Mouse (Mus musculus): Measurements from ENCODE around the gene Gm37419. TPM values are rescaled to one million over a fixed set of nuclear protein-coding genes. Genes with fewer than 3 reads are reported as not detected.

The Gm37419 gene
- polyA plus RNA-seq, 1 experiment from 2014 or later = not detected

GRCm38 (mm10) chr16:23967301-23967700, 21.0 kb upstream of the Gm37419 start:
- Histone ChIP-seq H3K27ac (no peak overlapping the region), H3K9ac (no peak overlapping the region), H3K4me1 (no peaks in the 10 kb centered on the region; the same call in 1 of the 2 replicates), H3K36me3 (peaks cover 4% of the 10 kb centered on the region; the same call in 1 of the 2 replicates), H3K4me2 (no peak overlapping the region), H3K27me3 (replicated peaks) (no peaks in the 10 kb centered on the region), H3K9me3 (replicated peaks) (no peaks in the 10 kb centered on the region), H3K4me3 (no peak overlapping the region)
- 65% methylated on average over 7 of the region's 7 CpGs for WGBS (ENCODE audit: insufficient replicate concordance)
- no peak for ATAC-seq

DNA sequence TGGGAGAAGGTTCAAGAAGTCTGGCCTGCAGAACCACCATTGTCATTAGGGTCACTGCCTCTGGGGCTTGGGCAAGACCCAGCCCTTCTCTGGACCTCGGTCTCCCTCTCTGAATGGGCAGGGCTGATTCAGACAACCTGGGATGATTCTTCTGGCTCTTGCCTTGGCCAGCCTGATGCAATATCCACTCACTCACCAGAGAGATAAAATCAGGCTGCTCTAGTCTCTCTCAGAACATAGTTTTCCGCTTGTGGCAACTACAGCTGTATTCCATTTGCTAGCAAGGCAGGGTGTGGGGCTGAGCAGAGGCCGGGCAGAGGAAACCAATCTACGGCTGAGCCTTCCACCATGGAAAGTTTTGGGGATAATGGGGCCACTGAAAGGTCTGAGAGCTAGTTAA, 19.4 kb upstream of the Gm37419 start:
- Histone ChIP-seq H3K27ac (no peak overlapping the region), H3K4me3 (no peak overlapping the region), H3K4me2 (no peak overlapping the region), H3K9me3 (replicated peaks) (no peaks in the 10 kb centered on the region), H3K4me1 (no peaks in the 10 kb centered on the region; the same call in 1 of the 2 replicates), H3K27me3 (replicated peaks) (no peaks in the 10 kb centered on the region), H3K36me3 (peaks cover 4% of the 10 kb centered on the region; the same call in 1 of the 2 replicates), H3K9ac (no peak overlapping the region)
- 65% methylated on average over 4 of the region's 4 CpGs for WGBS (ENCODE audit: insufficient replicate concordance)
- no peak for ATAC-seq

- Histone ChIP-seq H3K27ac (no peak overlapping the region), H3K4me2 (no peak overlapping the region), H3K4me3 (no peak overlapping the region), H3K9ac (no peak overlapping the region), H3K36me3 (peaks cover 4% of the 10 kb centered on the region; the same call in 1 of the 2 replicates), H3K9me3 (replicated peaks) (no peaks in the 10 kb centered on the region), H3K27me3 (replicated peaks) (no peaks in the 10 kb centered on the region), H3K4me1 (no peaks in the 10 kb centered on the region; the same call in 1 of the 2 replicates)
- 69% methylated on average over 14 of the region's 14 CpGs for WGBS (ENCODE audit: insufficient replicate concordance)
- ATAC-seq = no peak
Measured at GRCm38 (mm10) chr16:23969919-23970318, 18.4 kb upstream of the Gm37419 start.

- no peak overlapping the region for H3K9ac ChIP-seq
- H3K4me2 ChIP-seq = 0 out of 2 replicates have a peak overlapping the region, but pooled peaks have one; percentile 4
- H3K27me3 ChIP-seq (replicated peaks) = no peaks in the 10 kb centered on the region
- no peak overlapping the region for H3K27ac ChIP-seq
- H3K36me3 ChIP-seq = peaks cover 4% of the 10 kb centered on the region; the same call in 1 of the 2 replicates
- H3K4me3 ChIP-seq = no peak overlapping the region
- ATAC-seq = peak; percentile 42
- 72% methylated on average over 20 of the region's 20 CpGs for WGBS (ENCODE audit: insufficient replicate concordance)
- no peaks in the 10 kb centered on the region; the same call in 1 of the 2 replicates for H3K4me1 ChIP-seq
- H3K9me3 ChIP-seq (replicated peaks) = no peaks in the 10 kb centered on the region
Measured at GRCm38 (mm10) chr16:23972126-23972740, 16.0 kb upstream of the Gm37419 start.

DNA sequence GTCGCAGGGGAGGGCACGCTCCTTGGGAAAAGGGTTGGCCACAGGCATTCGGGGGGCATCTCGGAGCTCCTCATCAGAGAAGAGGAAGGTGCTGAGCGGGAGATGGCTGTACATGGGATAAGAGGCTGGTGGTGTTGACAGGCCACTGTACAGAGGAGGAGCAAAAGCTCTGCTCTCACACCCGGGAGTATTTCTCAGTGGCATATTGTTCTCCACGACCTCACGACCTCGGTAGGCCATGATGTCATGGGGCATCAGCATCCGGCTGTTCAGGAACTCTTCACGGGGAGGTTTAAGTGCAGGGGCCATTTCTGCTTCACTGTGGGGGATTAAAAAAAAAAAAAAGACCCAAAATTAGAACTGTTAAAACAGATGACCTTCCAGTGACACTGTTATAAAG, 15.4 kb upstream of the Gm37419 start:
- Histone ChIP-seq H3K4me2 (no peak overlapping the region), H3K27me3 (replicated peaks) (no peaks in the 10 kb centered on the region), H3K36me3 (peaks cover 2% of the 10 kb centered on the region; the same call in 1 of the 2 replicates), H3K4me3 (no peak overlapping the region), H3K4me1 (no peaks in the 10 kb centered on the region; the same call in 1 of the 2 replicates), H3K9ac (no peak overlapping the region), H3K27ac (no peak overlapping the region), H3K9me3 (replicated peaks) (no peaks in the 10 kb centered on the region)
- WGBS (ENCODE audit: insufficient replicate concordance) = 73% methylated on average over 11 of the region's 11 CpGs
- no peak for ATAC-seq

DNA sequence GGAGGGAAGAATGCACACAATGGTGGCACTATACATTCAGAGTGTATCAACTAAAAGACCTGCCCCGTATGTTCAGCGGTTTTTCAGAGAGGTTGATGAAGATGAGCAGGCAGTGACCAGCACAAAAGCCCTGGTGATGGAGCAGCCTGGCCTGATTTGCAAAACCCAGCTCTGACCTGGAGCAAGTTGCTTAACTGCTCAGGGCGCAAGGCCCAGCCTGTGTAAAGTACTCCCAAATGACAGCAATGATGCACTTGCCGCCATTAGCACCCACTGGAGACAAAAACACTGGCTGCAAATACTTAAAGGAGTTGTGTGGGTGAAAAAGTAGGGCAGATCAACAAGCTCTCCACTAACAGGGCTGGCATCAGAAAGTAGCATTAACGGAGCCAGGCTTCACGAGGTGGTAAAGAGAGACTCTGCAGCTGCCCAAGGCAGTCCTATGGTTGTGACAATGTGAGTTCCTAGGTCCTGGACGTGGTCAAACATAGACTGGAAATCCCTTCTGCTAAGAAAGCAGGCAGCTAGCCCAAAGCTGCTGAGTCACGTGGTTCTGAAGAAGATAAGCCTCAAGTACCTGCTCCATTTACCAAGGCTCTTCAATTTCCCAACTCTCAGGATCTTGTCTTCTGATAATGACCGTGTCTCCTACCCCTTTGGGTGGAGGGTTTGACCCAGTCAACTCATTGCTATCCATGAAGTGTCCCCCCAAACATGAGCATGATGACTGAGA, 14.5 kb upstream of the Gm37419 start:
- H3K27ac ChIP-seq = no peak overlapping the region
- H3K27me3 ChIP-seq (replicated peaks) = no peaks in the 10 kb centered on the region
- ATAC-seq = no peak
- no peak overlapping the region for H3K4me3 ChIP-seq
- H3K36me3 ChIP-seq = no peaks in the 10 kb centered on the region
- H3K9ac ChIP-seq = no peak overlapping the region
- WGBS (ENCODE audit: insufficient replicate concordance) = 67% methylated on average over 9 of the region's 9 CpGs
- no peak overlapping the region for H3K4me2 ChIP-seq
- no peaks in the 10 kb centered on the region; the same call in 1 of the 2 replicates for H3K4me1 ChIP-seq
- no peaks in the 10 kb centered on the region for H3K9me3 ChIP-seq (replicated peaks)

GRCm38 (mm10) chr16:23976196-23976595, 12.1 kb upstream of the Gm37419 start:
- H3K4me2 ChIP-seq = no peak overlapping the region
- no peaks in the 10 kb centered on the region for H3K9me3 ChIP-seq (replicated peaks)
- no peaks in the 10 kb centered on the region for H3K36me3 ChIP-seq
- H3K27me3 ChIP-seq (replicated peaks) = peaks cover 23% of the 10 kb centered on the region
- H3K9ac ChIP-seq = no peak overlapping the region
- 70% methylated on average over 2 of the region's 2 CpGs for WGBS (ENCODE audit: insufficient replicate concordance)
- no peak for ATAC-seq
- H3K4me3 ChIP-seq = no peak overlapping the region
- H3K4me1 ChIP-seq = peaks cover 7% of the 10 kb centered on the region; the same call in 1 of the 2 replicates
- H3K27ac ChIP-seq = no peak overlapping the region

GRCm38 (mm10) chr16:23977732-23978131, 10.6 kb upstream of the Gm37419 start:
- Histone ChIP-seq H3K27me3 (replicated peaks) (peaks cover 39% of the 10 kb centered on the region), H3K4me1 (peaks cover 11% of the 10 kb centered on the region), H3K36me3 (no peaks in the 10 kb centered on the region), H3K4me3 (no peak overlapping the region), H3K9me3 (replicated peaks) (no peaks in the 10 kb centered on the region), H3K27ac (no peak overlapping the region), H3K9ac (no peak overlapping the region), H3K4me2 (no peak overlapping the region)
- no peak for ATAC-seq
- WGBS (ENCODE audit: insufficient replicate concordance) = 55% methylated on average over 3 of the region's 3 CpGs

- Histone ChIP-seq H3K9ac (no peak overlapping the region), H3K36me3 (no peaks in the 10 kb centered on the region), H3K4me1 (peaks cover 19% of the 10 kb centered on the region), H3K4me3 (no peak overlapping the region), H3K4me2 (no peak overlapping the region), H3K27me3 (replicated peaks) (peaks cover 46% of the 10 kb centered on the region), H3K27ac (no peak overlapping the region), H3K9me3 (replicated peaks) (no peaks in the 10 kb centered on the region)
- ATAC-seq = no peak
- WGBS (ENCODE audit: insufficient replicate concordance) = 74% methylated on average over 4 of the region's 4 CpGs
Measured at GRCm38 (mm10) chr16:23978495-23978894, 9.8 kb upstream of the Gm37419 start.

DNA sequence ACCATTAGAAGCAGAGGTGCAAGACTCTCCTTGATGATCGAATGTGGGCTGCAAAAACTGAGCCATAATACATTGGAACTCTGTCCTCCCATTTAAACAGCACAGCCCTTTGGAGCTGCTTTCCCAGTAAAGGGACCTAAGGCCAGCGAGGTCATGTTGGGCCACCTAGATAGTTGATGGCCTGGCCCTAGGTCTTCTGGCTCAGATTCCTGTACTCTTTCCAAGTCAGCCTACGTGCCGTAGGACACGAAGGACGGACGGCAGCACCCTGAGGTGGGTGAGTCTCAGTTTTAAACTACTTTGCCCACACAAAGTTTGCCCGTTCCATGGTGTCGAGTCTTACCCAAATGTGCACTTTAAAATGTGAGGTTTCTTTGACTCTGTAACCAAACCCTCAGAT, 8.8 kb upstream of the Gm37419 start:
- no peak overlapping the region for H3K9ac ChIP-seq
- ATAC-seq = no peak
- 71% methylated on average over 9 of the region's 9 CpGs for WGBS (ENCODE audit: insufficient replicate concordance)
- H3K4me1 ChIP-seq = peaks cover 22% of the 10 kb centered on the region
- peaks cover 56% of the 10 kb centered on the region for H3K27me3 ChIP-seq (replicated peaks)
- H3K27ac ChIP-seq = no peak overlapping the region
- H3K36me3 ChIP-seq = no peaks in the 10 kb centered on the region
- no peak overlapping the region for H3K4me3 ChIP-seq
- no peaks in the 10 kb centered on the region for H3K9me3 ChIP-seq (replicated peaks)
- no peak overlapping the region for H3K4me2 ChIP-seq

DNA sequence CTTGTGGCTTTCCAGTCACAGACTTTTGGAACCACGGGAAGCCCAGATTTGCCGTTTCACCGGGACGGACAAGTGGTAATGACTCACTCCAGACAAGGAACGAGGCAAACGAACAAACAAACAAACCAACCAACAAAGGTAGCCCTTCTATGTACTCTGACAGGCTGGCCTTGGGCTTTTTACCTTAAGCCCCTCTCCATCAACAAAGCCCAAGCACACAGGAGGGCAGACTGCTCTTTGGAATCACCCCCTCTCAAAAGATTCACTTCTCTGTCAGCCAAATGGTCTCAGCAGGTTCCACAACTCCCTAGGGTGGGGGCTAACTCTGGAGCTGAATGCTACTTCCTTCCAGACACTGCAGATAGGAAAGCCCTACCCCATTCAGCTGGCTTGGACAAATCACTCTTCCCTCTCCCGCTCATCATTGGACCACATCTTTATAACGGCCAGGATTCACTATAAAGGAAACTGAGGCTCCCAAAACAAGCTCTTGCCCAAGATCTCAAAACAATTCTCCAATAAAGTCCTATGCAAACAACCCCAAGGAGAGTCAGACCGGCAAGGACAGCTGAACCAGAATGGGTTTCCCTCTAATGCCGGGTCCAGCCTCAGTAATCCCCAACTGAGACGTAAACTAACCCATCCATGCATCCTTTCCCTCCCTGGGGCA, 7.9 kb upstream of the Gm37419 start:
- Histone ChIP-seq H3K9me3 (replicated peaks) (no peaks in the 10 kb centered on the region), H3K4me2 (peak overlapping the region; percentile 76), H3K27me3 (replicated peaks) (peaks cover 65% of the 10 kb centered on the region), H3K9ac (no peak overlapping the region), H3K36me3 (no peaks in the 10 kb centered on the region), H3K27ac (no peak overlapping the region), H3K4me1 (peaks cover 29% of the 10 kb centered on the region), H3K4me3 (peak overlapping the region; percentile 51; the same call in 1 of the 2 replicates)
- WGBS (ENCODE audit: insufficient replicate concordance) = 14% methylated on average over 11 of the region's 11 CpGs
- no peak for ATAC-seq

Measured in liver, embryonic 12.5 days (tissue).